Mouse (Mus musculus) adrenal gland, postnatal 25 days (tissue): ENCODE measurements around the gene Prkab2. TPM values are rescaled to one million over a fixed set of nuclear protein-coding genes. Genes with fewer than 3 reads are reported as not detected.

Experiments used
- DNase-seq: peaks from one replicate; pipeline ENCODE4 v3.0.0; 2021; ENCODE audit warnings: mixed read lengths
- microRNA-seq, 2 experiments: library from miRNA; unstranded; fragments of <30 nt; microRNA quantifications; one replicate each; pipeline ENCODE4 v1.2.0; 2021
- total RNA-seq: library from RNA; stranded (reverse); gene quantifications from 2 replicates; pipeline ENCODE4 v1.2.3, GENCODE M21; 2021

The Prkab2 gene
- total RNA-seq, 1 experiment from 2014 or later: 9.6 TPM

DNA sequence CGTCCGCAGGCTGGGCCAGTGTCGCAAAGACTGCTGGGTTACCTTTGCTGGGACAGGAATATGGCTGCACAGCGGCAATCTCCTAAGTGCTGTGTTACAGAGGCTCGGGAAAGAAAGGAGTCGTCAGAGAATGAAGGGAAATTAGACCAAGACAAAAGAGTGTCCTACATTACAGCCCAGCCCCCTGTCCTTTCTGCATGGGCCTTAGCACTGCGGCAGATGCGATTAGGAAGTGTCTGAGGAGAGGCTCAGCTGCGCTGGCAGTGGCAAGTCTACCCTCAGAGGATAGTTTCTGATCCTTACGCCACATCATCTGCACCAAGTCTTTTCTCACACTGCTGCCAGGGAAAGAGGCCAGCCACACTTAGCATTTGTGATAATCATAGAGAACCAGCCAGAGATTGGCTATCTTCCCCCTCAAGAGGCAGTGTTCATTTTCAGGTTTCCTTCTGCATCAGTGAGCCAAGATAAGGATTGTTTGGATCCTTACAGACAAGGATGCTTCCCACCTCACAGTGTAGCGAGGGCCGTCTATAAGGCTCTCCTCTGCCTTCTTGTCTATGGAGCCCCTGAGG, 33.5 kb downstream of the Prkab2 start:
- DNase-seq: no peak

DNA sequence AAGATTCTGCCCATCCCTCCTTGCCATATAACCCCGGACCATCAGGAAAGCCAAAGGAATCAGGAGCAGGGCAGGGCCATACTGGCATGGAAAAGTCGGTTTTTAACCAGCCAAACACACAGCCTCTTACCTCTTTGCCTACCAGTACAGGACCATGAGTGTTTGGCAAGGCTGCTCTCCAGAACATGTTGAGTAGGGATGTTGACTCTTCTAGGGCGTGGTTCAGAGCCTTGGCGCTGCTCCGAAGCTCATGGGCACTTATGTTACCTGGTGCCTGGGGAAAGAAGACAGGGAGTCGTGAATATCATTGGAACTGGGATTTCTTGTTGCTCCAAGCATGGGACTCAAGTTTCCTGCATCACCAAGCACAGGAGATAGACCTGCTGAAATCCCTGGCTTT, 35.8 kb downstream of the Prkab2 start:
- no peak for DNase-seq

DNA sequence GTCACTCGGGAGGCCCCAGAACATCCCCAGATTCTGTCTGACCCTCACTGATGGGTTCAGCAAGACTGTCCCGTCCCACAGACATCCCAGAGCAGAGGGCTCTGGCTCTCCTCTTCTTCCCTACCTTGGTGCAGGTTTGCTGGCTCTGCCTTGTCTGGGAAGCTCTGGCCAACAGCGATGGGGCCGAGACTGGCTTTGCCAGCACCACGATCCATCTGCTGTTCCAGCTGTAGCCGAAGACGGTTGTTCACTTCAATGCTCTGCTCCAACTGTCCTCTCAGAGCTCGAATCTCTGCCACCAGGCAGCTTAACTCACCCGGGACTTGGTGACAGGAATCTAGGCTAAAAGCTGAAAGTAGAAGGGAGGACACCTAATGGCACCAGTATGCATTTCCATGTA, 38.9 kb downstream of the Prkab2 start:
- DNase-seq: no peak

DNA sequence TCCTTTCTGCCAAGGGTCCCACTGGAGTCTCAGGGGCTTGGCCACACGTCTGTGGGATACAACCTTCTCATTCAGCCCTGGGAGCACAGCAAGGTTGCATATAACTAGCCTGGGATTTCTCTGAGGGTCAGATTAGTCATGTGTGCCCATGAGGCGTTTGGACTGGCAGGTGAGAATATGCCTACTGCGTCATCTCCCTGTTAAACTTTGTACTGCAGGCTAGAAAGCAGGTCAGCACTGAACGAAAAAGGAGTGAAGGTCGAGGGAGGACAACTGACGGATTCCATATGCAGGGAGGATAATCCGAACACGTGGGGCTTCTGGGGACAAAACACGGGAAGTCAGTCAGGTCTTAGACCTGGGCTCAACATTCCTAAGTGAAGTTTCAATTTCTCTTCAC, 39.3 kb downstream of the Prkab2 start:
- DNase-seq: no peak

DNA sequence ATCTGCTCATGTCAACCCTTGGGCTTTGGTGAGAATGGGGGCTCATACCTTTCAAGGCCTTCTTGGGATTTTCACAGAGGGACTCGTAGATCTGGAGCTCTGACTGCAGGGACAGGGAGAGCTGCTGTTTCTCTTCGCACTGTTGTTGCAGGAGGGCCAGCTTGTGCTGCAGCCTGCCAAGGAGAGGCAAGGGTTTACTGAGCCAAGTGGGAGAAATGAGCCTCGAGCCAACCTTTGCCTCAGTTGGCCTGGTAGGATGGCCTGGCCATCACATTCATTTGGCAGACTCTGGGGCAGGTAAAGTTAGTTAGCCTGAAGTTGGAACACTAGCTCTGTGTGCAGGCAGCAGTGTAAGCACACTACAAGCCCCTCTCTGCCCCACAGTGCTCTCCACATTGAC, 41.1 kb downstream of the Prkab2 start:
- no peak for DNase-seq

DNA sequence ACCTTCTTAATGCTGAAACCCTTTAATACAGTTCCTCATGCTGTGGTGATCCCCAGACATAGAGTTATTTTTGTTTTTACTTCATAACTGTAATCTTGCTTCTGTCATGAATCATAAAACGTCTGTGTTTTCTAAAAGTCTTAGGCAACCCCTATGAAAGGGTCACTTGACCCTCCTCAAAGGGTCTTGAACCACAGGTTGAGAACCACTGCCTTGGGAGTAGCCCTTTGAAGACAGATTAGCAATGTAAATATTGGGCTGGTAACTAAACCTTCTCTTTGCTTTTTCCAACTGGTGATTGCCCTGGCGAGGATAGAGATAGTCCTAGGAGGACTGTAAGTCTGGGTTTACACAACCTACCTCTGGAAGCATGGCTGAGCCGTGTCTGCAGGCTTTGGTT, 43.2 kb downstream of the Prkab2 start:
- DNase-seq: no peak

DNA sequence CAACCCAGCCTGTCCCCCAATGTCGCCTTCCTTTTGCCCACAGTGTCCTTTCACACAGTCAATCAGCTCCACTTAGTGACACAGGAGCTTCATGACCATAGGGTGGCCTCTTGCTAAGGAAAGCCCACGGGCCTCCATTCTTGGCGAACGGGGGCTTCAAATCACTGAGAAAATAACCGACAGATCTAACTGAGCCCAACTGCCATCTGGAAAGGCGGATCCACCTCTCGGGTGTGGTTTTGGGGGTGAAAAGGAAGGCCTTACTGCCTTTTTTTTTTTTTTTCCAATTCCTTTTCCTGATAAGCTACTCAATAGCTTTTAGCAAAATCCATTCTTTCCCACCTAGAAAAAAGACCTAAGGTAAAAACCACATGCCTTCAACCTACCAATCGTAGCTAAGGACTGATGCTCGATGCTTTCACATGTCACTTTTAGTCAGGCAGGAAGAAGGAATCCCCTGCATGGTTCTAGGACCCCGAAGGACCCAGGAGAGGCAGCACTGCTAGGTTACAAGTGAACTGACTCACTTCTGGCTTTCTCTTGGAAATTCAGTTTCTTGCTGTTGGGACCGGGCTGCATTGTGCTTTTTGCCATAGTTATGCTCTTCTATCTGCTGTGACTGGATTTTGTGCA, 44.6 kb downstream of the Prkab2 start:
- DNase-seq: no peak

DNA sequence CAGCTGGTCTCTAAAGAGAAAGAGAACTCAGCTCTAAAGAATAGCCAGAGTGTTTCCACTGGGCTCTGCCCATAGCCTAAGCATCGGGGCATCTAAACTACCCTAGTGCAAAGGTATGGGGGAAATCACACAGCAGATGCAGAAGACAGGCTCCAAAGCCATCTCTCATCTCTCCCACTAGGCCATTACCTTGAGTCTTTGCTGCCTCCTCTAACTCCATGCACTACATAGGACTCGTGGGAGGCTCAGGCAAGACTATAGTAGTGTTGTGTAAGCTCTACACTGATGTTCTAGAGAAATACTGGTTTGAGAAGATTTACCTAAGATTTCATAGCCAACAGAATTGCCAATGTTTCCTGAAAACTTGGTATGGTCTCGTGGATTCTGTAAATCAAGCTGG, 47.5 kb downstream of the Prkab2 start:
- DNase-seq: no peak

DNA sequence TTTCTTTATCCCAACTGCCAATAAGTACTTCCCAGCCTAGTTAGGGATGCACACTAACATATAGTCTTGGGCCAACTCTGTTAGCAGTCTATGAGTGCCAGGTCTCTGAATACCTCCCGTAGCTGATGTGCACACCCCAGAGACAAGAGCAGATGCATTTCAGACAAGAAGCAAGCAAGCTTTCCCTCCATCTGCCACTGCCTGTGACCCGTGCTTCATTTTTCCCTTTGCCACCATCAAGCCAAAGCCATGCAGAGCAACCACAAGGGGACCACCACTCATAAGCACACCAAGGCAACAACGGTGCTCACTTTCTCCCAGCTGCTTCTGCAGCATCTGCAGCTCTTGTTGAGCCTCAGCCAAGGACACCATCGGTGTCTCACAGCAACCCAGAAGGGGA, 48.6 kb downstream of the Prkab2 start:
- DNase-seq: no peak

DNA sequence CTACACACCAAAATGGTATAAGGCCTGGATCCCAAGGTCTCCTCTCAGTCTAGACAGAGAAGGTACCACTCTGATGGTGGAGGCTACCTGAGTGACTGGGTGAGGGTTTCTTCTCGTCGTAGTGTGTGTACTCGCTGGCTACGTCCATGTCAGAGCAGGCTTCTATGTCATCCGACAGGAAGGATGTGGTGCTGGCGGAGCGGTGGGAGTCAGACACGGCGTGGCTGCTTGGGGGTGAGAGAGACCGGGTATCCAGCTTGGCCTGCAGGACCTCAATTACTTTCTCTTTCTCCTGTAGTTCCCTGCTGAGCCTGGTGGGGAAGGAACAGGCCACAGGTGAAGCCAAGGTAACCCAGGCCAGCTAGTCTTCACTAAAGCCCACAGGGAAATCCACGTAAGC, 52.1 kb downstream of the Prkab2 start:
- DNase-seq: no peak

DNA sequence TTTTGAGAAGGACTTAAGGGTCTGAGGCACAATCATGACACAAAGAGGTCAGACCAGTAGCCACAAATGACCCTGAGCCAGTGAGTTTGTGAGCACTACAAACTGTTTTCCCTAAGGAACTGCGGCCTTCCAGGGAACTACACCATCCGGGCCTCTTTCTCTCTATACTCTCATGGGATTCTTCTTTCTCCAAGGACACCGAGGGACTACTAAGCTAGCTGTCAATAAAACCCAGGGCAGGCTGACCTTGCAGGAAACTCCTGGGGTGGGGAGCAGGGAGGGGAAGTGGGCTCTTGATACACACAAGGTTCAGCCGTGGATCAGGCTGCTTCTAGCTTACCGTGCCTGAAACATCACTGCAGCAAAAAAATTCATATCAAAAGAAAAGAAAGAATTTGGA, 52.9 kb downstream of the Prkab2 start:
- no peak for DNase-seq

DNA sequence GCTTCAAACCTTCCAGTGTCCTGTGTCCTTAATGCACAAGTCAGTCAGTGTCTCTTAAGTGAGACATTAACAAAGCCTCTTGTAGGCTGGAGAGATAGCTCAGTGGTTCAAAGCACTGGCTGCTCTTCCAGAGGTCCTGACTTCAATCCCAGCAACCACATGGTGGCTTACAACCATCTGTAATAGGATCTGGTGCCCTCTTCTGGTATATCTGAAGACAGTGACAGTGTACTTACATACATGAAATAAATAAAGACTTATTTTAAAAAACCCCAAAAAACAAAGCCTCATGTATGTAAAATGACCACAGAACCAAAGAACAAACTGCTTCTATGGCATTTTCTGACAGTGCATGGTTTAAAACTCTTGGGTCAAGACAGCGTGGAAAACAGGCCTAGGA, 57.9 kb downstream of the Prkab2 start:
- no peak for DNase-seq

DNA sequence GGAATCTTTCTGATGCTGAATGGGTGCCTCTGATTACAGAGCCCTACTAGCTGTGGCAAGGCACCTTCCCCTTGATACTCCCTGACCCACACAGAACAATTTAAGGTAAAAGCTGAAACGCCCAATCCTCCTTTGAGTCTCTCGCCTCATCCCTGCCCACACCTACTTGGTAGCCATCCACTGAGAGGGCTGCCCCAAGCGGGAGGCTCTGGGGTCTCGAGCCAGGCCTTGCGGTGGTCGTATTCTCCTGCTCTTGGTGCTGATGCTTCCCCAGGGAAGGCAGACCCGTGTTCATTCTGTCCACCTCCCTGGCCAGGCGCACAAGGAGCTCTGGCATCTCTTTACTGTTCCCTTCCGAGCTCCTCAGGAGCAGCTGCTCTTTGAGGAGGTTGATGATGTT, 61.1 kb downstream of the Prkab2 start:
- DNase-seq: no peak

Small RNA genes lying within 50 kb of the gene (microRNA-seq; reads per million reads assigned to microRNA genes)
- 0 to 1.0 reads per million in 2 experiments for gene Mir7225

Other genes with a start within 250 kb of the Prkab2 start
- not detected in 2 replicates for gene Olfr1402, start 236.2 kb upstream of the Prkab2 start, total RNA-seq
- gene Chd1l, start 48.0 kb upstream of the Prkab2 start, total RNA-seq: 13.9 and 20.1 TPM in 2 replicates
- gene Fmo5, start 29.4 kb upstream of the Prkab2 start, total RNA-seq: 10.7 and 13.1 TPM in 2 replicates
- gene Gm17651, start 16.5 kb downstream of the Prkab2 start, total RNA-seq: not detected in 2 replicates
- gene Pde4dip, start 230.5 kb downstream of the Prkab2 start, total RNA-seq: 21.6 and 23.6 TPM in 2 replicates
- 116 and 129 TPM in 2 replicates for gene Sec22b, start 243.0 kb downstream of the Prkab2 start, total RNA-seq